Mouse (Mus musculus): ENCODE measurements at regions not wholly inside any gene's neighbourhood (a gene's known extent, or its start where the extent isn't known, plus 50 kb on each side); places are given as distances from the start of the nearest gene placed in this dataset.
"Not testable (repeated sequence)": the region's sequence is repeated elsewhere in the genome, so short reads cannot be mapped to it uniquely, and the experiment has no call there.

GRCm38 (mm10) chr15:24348975-24349560, 1064.5 kb downstream of the Basp1 start:
- Histone ChIP-seq H3K4me1 (replicated peaks; ENCODE audit: control insufficient read depth, insufficient read depth, low read length) (no peaks in the 10 kb centered on the region), H3K4me2 (ENCODE audit: low read length) (no peak overlapping the region), H3K36me3 (ENCODE audit: control insufficient read depth, insufficient read depth) (no peaks in the 10 kb centered on the region), H3K27ac (ENCODE audit: low read length) (no peak overlapping the region), H3K4me3 (replicated peaks; ENCODE audit: low read length) (no peak overlapping the region), H3K9me3 (ENCODE audit: control insufficient read depth, low read length) (no peaks in the 10 kb centered on the region), H3K27me3 (replicated peaks; ENCODE audit: control insufficient read depth, insufficient read depth, low read length) (no peaks in the 10 kb centered on the region), H3K9ac (replicated peaks; ENCODE audit: low read depth, low read length) (no peak overlapping the region)
- ATAC-seq, result peak; percentile 50; the same call in 1 of the 2 replicates
- 71% methylated on average over 1 of the region's 1 CpGs for WGBS

- H3K4me1 ChIP-seq (replicated peaks; ENCODE audit: control insufficient read depth, insufficient read depth, low read length); H3K9me3 ChIP-seq (ENCODE audit: control insufficient read depth, low read length); H3K27me3 ChIP-seq (replicated peaks; ENCODE audit: control insufficient read depth, insufficient read depth, low read length); H3K36me3 ChIP-seq (ENCODE audit: control insufficient read depth, insufficient read depth); H3K27ac ChIP-seq (ENCODE audit: low read length); H3K4me3 ChIP-seq (replicated peaks; ENCODE audit: low read length); ATAC-seq; H3K4me2 ChIP-seq (ENCODE audit: low read length); H3K9ac ChIP-seq (replicated peaks; ENCODE audit: low read depth, low read length): not testable (repeated sequence)
- 93% methylated on average over 1 of the region's 1 CpGs for WGBS
Measured at GRCm38 (mm10) chr15:24335876-24336275, 1077.7 kb downstream of the Basp1 start.

- H3K9ac ChIP-seq (replicated peaks; ENCODE audit: low read depth, low read length); H3K4me2 ChIP-seq (ENCODE audit: low read length); H3K36me3 ChIP-seq (ENCODE audit: control insufficient read depth, insufficient read depth); H3K4me1 ChIP-seq (replicated peaks; ENCODE audit: control insufficient read depth, insufficient read depth, low read length); H3K4me3 ChIP-seq (replicated peaks; ENCODE audit: low read length); ATAC-seq; H3K9me3 ChIP-seq (ENCODE audit: control insufficient read depth, low read length); H3K27me3 ChIP-seq (replicated peaks; ENCODE audit: control insufficient read depth, insufficient read depth, low read length); H3K27ac ChIP-seq (ENCODE audit: low read length): not testable (repeated sequence)
- WGBS, result 85% methylated on average over 3 of the region's 3 CpGs
Measured at GRCm38 (mm10) chr15:24303123-24303522, 1110.4 kb downstream of the Basp1 start.

GRCm38 (mm10) chr15:24297236-24297635, 1116.3 kb downstream of the Basp1 start:
- Histone ChIP-seq H3K4me3 (replicated peaks; ENCODE audit: low read length) (no peak overlapping the region), H3K4me2 (ENCODE audit: low read length) (no peak overlapping the region), H3K27ac (ENCODE audit: low read length) (no peak overlapping the region), H3K9ac (replicated peaks; ENCODE audit: low read depth, low read length) (no peak overlapping the region), H3K27me3 (replicated peaks; ENCODE audit: control insufficient read depth, insufficient read depth, low read length) (no peaks in the 10 kb centered on the region), H3K4me1 (replicated peaks; ENCODE audit: control insufficient read depth, insufficient read depth, low read length) (no peaks in the 10 kb centered on the region), H3K36me3 (ENCODE audit: control insufficient read depth, insufficient read depth) (no peaks in the 10 kb centered on the region), H3K9me3 (ENCODE audit: control insufficient read depth, low read length) (no peaks in the 10 kb centered on the region)
- ATAC-seq, result no peak

- 92% methylated on average over 7 of the region's 7 CpGs for WGBS
- H3K9ac ChIP-seq (replicated peaks; ENCODE audit: low read depth, low read length), result no peak overlapping the region
Measured at GRCm38 (mm10) chr15:24296798-24297197, 1116.8 kb downstream of the Basp1 start.

GRCm38 (mm10) chr15:24275100-24275499, 1138.5 kb downstream of the Basp1 start:
- no peaks in the 10 kb centered on the region for H3K9me3 ChIP-seq (ENCODE audit: control insufficient read depth, low read length)
- no peaks in the 10 kb centered on the region for H3K27me3 ChIP-seq (replicated peaks; ENCODE audit: control insufficient read depth, insufficient read depth, low read length)
- H3K36me3 ChIP-seq (ENCODE audit: control insufficient read depth, insufficient read depth), result no peaks in the 10 kb centered on the region
- no peak overlapping the region for H3K4me2 ChIP-seq (ENCODE audit: low read length)
- H3K9ac ChIP-seq (replicated peaks; ENCODE audit: low read depth, low read length), result no peak overlapping the region
- H3K27ac ChIP-seq (ENCODE audit: low read length), result no peak overlapping the region
- H3K4me1 ChIP-seq (replicated peaks; ENCODE audit: control insufficient read depth, insufficient read depth, low read length), result no peaks in the 10 kb centered on the region
- no peak overlapping the region for H3K4me3 ChIP-seq (replicated peaks; ENCODE audit: low read length)
- ATAC-seq, result no peak
- WGBS, result 70% methylated on average over 5 of the region's 5 CpGs

More at GRCm38 (mm10) chr15:24296798-24297197, 1116.8 kb downstream of the Basp1 start:
- Histone ChIP-seq H3K27me3 (replicated peaks; ENCODE audit: control insufficient read depth, insufficient read depth, low read length) (no peaks in the 10 kb centered on the region), H3K9me3 (ENCODE audit: control insufficient read depth, low read length) (no peaks in the 10 kb centered on the region), H3K4me2 (ENCODE audit: low read length) (no peak overlapping the region), H3K36me3 (ENCODE audit: control insufficient read depth, insufficient read depth) (no peaks in the 10 kb centered on the region), H3K4me1 (replicated peaks; ENCODE audit: control insufficient read depth, insufficient read depth, low read length) (no peaks in the 10 kb centered on the region), H3K4me3 (replicated peaks; ENCODE audit: low read length) (no peak overlapping the region), H3K27ac (ENCODE audit: low read length) (no peak overlapping the region)
- ATAC-seq, result no peak

GRCm38 (mm10) chr15:24267360-24267759, 1146.2 kb downstream of the Basp1 start:
- Histone ChIP-seq H3K9me3 (ENCODE audit: control insufficient read depth, low read length) (no peaks in the 10 kb centered on the region), H3K27ac (ENCODE audit: low read length) (no peak overlapping the region), H3K27me3 (replicated peaks; ENCODE audit: control insufficient read depth, insufficient read depth, low read length) (no peaks in the 10 kb centered on the region), H3K9ac (replicated peaks; ENCODE audit: low read depth, low read length) (no peak overlapping the region), H3K4me1 (replicated peaks; ENCODE audit: control insufficient read depth, insufficient read depth, low read length) (no peaks in the 10 kb centered on the region), H3K4me3 (replicated peaks; ENCODE audit: low read length) (no peak overlapping the region), H3K4me2 (ENCODE audit: low read length) (no peak overlapping the region), H3K36me3 (ENCODE audit: control insufficient read depth, insufficient read depth) (no peaks in the 10 kb centered on the region)
- no peak for ATAC-seq

All from forebrain, embryonic 16.5 days (tissue).